Mouse (Mus musculus) thymus, adult 2 months (tissue): Measurements from ENCODE around the gene Ezh2. TPM values are rescaled to one million over a fixed set of nuclear protein-coding genes. Genes with fewer than 3 reads are reported as not detected.

Experiments
- DNase-seq: peaks from one replicate; pipeline ENCODE4 v3.0.0; 2021
- H3K27ac ChIP-seq: fragments of 200-500 bp; 2 replicates; pipeline ENCODE4 v1.5.1; 2012; ENCODE audit warnings: low read length, control low read depth; ENCODE audit not compliant: control insufficient read depth, insufficient read depth
- H3K27me3 ChIP-seq: fragments of 200-500 bp; 2 replicates; pipeline ENCODE4 v1.6.1; 2012; ENCODE audit warnings: mild to moderate bottlenecking, low read length, moderate library complexity, mixed read lengths; ENCODE audit not compliant: control insufficient read depth, insufficient read depth
- H3K36me3 ChIP-seq: fragments of 200-500 bp; 2 replicates; pipeline ENCODE4 v1.6.1; 2012; ENCODE audit warnings: mild to moderate bottlenecking, low read length, moderate library complexity; ENCODE audit not compliant: control insufficient read depth, insufficient read depth
- H3K4me1 ChIP-seq: fragments of 200-500 bp; replicated peaks from 2 replicates; pipeline ENCODE4 v1.6.1; 2012; ENCODE audit warnings: low read length; ENCODE audit not compliant: control insufficient read depth, insufficient read depth
- H3K4me3 ChIP-seq: fragments of 200-500 bp; 2 replicates; pipeline ENCODE4 v1.5.1; 2012; ENCODE audit warnings: mild to moderate bottlenecking, low read length, control low read depth, moderate library complexity; ENCODE audit not compliant: control insufficient read depth, insufficient read depth
- CTCF ChIP-seq: fragments of 200-500 bp; IDR thresholded peaks from 2 replicates; pipeline ENCODE4 v1.5.1; 2012; ENCODE audit warnings: mild to moderate bottlenecking, control low read depth, low read length, moderate library complexity, borderline replicate concordance; ENCODE audit not compliant: control insufficient read depth, poor library complexity, insufficient read depth; ENCODE audit errors: extremely low read depth
- POLR2A ChIP-seq: fragments of 200-500 bp; IDR thresholded peaks from 2 replicates; pipeline ENCODE4 v1.6.1; 2012; ENCODE audit warnings: mild to moderate bottlenecking, low read length, control low read depth, moderate library complexity; ENCODE audit not compliant: control insufficient read depth, poor library complexity, insufficient read depth; ENCODE audit errors: extremely low read depth
- WGBS: fragments of 180-500 bp; shearing (Covaris S2); methylation state at CpG from one replicate; pipeline ENCODE4 v1.1.7; 2018; 5-methylcytosine and 5-hydroxymethylcytosine counted together
- polyA plus RNA-seq: library from polyadenylated mRNA; depleted of rRNA; stranded (reverse); fragments of >200 nt; gene quantifications from 2 replicates; pipeline ENCODE4 v1.2.3, GENCODE M21; 2012; rRNA removed

Ezh2 gene
- polyA plus RNA-seq, 1 experiment, result 70.2 TPM

GRCm38 (mm10) chr6:47525041-47525440 lies 70.1 kb downstream of the Ezh2 start:
- Histone ChIP-seq H3K27me3 (no peaks in the 10 kb centered on the region), H3K27ac (no peak overlapping the region), H3K4me3 (no peak overlapping the region), H3K4me1 (no peaks in the 10 kb centered on the region), H3K36me3 (peaks cover 61% of the 10 kb centered on the region)
- DNase-seq, result no peak
- TF ChIP-seq POLR2A, result no peak
- TF ChIP-seq CTCF, result no peak
- 81% methylated on average over 2 of the region's 2 CpGs for WGBS

GRCm38 (mm10) chr6:47522431-47522830 lies 72.7 kb downstream of the Ezh2 start:
- Histone ChIP-seq H3K27me3 (no peaks in the 10 kb centered on the region), H3K27ac (no peak overlapping the region), H3K4me3 (no peak overlapping the region), H3K4me1 (no peaks in the 10 kb centered on the region), H3K36me3 (peaks cover 59% of the 10 kb centered on the region)
- no peak for TF ChIP-seq POLR2A
- no peak for TF ChIP-seq CTCF
- WGBS, result 89% methylated on average over 3 of the region's 3 CpGs
- no peak for DNase-seq

GRCm38 (mm10) chr6:47520030-47520429 lies 75.1 kb downstream of the Ezh2 start:
- peaks cover 59% of the 10 kb centered on the region for H3K36me3 ChIP-seq
- no peak for DNase-seq
- 94% methylated on average over 2 of the region's 2 CpGs for WGBS
- H3K27ac ChIP-seq, result no peak overlapping the region
- H3K27me3 ChIP-seq, result no peaks in the 10 kb centered on the region
- no peak overlapping the region for H3K4me3 ChIP-seq
- TF ChIP-seq CTCF (no peak), POLR2A (no peak)
- H3K4me1 ChIP-seq, result no peaks in the 10 kb centered on the region

DNA sequence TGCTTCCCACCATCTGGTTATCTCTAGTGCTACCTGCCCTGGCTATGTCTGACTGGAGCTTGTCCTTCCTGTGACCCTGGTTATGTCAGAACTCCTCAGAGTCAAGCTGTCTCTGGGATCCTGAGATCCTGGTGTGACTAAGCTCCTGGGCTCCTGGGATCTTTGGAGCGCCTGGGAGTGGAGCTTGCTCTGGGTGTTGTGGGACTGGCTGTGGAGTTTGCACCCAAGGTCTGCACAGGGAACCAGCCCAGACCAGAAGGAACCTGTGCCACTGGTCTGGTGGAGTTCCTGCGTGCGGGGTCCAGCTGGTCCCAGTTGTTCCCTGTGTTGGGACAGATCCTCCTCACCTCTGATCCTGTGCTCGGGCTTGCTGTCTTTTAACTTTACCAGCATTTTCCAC lies 100.6 kb downstream of the Ezh2 start:
- no peak for DNase-seq
- WGBS, result 98% methylated on average over 4 of the region's 4 CpGs
- Histone ChIP-seq H3K27ac (no peak overlapping the region), H3K36me3 (no peaks in the 10 kb centered on the region), H3K27me3 (no peaks in the 10 kb centered on the region), H3K4me3 (no peak overlapping the region), H3K4me1 (no peaks in the 10 kb centered on the region)
- TF ChIP-seq CTCF (no peak), POLR2A (no peak)

GRCm38 (mm10) chr6:47482027-47482426 lies 113.1 kb downstream of the Ezh2 start:
- no peak for DNase-seq
- Histone ChIP-seq H3K4me3 (no peak overlapping the region), H3K27ac (no peak overlapping the region), H3K4me1 (no peaks in the 10 kb centered on the region), H3K27me3 (no peaks in the 10 kb centered on the region), H3K36me3 (0 out of 2 replicates have a peak, but pooled peaks cover 4% of the 10 kb centered on the region)
- 100% methylated on average over 1 of the region's 1 CpGs for WGBS
- no peak for TF ChIP-seq CTCF
- TF ChIP-seq POLR2A, result no peak

Other genes with a start within 250 kb of the Ezh2 start
- gene Cul1, start 141.9 kb downstream of the Ezh2 start, polyA plus RNA-seq, result 20.7 and 23.4 TPM in 2 replicates
- gene Pdia4, start 218.1 kb upstream of the Ezh2 start, polyA plus RNA-seq, result 24.7 and 25.4 TPM in 2 replicates
- gene Zfp786, start 235.5 kb upstream of the Ezh2 start, polyA plus RNA-seq, result 0.24 and 0.31 TPM in 2 replicates
- 26.5 and 32.0 TPM in 2 replicates for gene Zfp398, start 240.3 kb upstream of the Ezh2 start, polyA plus RNA-seq